Mouse (Mus musculus): ENCODE data around the gene Lor. TPM values are rescaled to one million over a fixed set of nuclear protein-coding genes. Genes with fewer than 3 reads are reported as not detected.

Gene Lor
- total RNA-seq (2021): 1 to 10 TPM; 6.2 to 6.6 TPM

DNA sequence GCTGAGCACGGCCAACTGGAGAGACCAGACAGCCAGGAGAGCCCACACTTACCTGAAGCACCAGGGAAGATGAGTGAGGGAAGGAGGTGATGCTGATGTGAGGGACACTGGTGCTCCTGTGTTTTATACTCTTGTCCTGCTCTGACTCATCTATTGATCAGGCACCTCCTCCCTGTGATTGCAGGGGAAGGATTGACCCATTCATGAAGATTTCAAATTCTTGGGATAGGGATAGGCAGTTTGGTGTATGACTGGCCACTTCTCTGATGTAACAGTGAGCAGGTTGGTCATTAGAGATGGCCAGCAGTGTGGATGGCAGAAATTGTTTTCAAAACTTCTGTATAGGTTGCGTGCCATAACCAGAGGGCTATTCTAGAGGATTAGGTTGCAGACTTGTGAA lies at the start of gene Lor:
TSS of gene Lor (minus strand) at position 101 of the 400 bp plus-strand sequence.
- intact Hi-C loops (cut with DNase I): no loop called here
- DNase-seq (ENCODE audit: extremely low spot score in 1 of 2, low spot score in 2 of 2): no peak

DNA sequence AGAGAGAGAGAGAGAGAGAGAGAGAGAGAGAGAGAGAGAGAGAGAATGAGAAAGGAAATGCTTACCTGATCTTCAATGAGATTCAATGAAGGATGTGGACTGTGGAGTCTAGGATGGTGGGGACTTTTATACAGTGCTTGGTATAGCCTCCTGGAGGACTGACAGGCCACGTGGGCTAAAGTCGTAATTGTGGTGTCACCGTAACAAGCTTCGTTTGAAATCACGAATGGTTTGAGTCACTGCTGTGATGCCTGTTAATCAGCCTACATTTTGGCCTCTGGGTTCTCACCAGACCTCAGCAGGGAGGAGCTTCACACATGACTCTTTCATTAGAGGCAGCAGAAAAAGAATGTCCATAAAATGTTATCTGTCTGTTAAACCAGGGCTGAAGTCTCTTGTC lies 40.9 kb upstream of the Lor start, which contains the start of gene Prr9:
TSS of gene Prr9 (minus strand) at position 101 of the 400 bp plus-strand sequence.
- DNase-seq (ENCODE audit: extremely low spot score in 1 of 2, low spot score in 2 of 2): no peak
- intact Hi-C loops (cut with DNase I): no loop called here

DNA sequence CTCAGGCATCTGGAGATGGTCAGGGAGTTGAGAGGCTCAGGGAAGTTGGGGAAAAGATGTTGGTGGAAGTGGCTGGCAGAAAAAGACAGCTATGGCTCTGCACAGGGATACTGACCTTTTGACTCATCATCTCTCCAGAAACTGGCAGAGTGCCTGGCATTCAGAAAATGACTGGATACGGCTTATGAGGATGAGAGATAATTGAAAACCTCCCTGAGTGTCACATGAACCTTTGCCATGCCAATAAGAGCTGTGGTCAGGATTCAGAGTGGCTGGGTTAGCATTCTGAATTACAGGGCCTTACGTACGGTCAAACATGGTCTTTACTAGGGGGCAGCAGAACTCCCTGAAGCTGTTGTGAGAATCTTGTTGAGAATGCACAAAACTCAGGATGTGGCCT lies 38.0 kb upstream of the Lor start:
- intact Hi-C loops (cut with DNase I): no loop called here
- DNase-seq (ENCODE audit: extremely low spot score in 1 of 2, low spot score in 2 of 2): no peak

DNA sequence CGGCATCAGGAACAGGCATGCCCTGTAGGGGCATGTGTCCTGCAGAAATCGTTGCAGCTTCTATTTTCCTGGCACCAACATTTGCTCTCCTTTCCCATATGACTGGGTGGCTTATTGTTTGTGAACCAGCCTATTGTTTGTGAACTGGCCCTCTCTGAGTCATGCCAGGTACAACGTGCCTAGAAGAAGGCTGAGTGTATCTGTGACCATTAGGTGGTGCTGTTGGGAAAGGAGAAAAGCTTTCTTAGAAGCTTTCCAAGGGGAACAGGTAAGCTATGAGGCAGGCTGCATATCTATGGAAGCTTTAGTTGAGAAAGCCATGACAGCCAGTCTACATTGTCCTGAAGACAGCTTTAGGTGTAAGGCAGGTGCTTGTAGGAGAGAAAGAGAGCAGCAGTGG lies 35.0 kb upstream of the Lor start:
- intact Hi-C loops (cut with DNase I): no loop called here
- DNase-seq (ENCODE audit: extremely low spot score in 1 of 2, low spot score in 2 of 2): no peak

DNA sequence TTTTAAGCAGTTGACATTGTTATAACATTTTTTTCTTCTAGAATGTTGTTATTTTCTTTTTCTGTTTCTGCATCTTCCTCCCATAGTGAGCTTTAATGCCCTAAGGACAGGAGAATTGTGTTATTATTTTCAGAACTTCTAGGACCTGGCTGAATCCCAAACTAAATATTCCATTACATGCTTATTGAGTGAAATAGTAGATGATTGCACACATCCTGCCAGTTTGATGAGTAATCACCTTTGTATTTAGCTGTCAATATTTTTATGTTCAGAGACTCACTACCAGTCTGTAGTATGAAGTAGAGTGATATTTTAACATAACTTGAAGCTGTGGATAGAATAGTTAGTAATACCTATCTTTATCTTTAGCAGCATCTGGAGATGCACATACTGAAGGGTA lies 28.6 kb upstream of the Lor start:
- intact Hi-C loops (cut with DNase I): no loop called here

DNA sequence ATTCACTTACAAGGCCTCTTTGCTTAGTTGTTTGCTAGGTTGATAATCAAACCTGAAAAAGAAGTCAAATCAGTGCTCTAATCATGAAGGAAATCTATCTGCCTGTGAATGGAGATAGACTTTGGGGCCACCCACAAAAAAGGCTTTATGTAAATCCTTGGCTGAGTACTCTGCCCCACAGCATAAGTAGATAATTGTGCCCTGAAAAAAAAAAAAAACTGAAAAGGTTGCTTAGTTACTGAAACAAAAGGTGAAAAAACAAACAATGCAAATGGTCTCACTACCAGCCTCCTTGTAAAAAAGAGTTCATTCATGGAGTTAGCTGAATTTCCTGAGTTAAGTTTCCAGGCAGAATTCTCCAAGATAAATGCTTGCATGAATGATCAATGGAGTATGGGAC lies 27.8 kb upstream of the Lor start:
- intact Hi-C loops (cut with DNase I): no loop called here
- DNase-seq (ENCODE audit: extremely low spot score in 1 of 2, low spot score in 2 of 2): no peak

More for the DNA sequence above, 28.6 kb upstream of the Lor start:
- no peak for DNase-seq (ENCODE audit: extremely low spot score in 1 of 2, low spot score in 2 of 2)

DNA sequence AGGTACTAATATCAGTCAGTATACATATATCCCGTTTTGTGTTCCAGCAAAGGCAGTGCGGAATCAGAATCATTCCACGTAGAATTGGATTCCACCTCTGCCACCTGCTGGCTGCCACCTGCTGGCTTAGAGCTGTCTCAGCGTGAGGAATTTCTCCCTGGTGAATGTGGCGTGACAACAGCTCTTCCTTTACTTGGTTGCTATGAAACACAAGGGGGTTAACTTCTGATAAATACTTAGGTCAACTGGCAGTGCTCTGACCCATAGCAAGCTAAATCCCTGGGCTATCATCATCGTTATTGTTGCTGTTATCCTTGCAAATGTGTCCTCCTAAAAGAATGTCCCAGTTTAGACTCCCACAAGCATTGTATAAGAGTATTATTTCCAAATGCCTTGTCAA lies 23.6 kb upstream of the Lor start:
- intact Hi-C loops (cut with DNase I): loop anchor here (5.0 kb wide), 1 partner anchor 54 kb away; no protein-coding TSS in a partner anchor

DNA sequence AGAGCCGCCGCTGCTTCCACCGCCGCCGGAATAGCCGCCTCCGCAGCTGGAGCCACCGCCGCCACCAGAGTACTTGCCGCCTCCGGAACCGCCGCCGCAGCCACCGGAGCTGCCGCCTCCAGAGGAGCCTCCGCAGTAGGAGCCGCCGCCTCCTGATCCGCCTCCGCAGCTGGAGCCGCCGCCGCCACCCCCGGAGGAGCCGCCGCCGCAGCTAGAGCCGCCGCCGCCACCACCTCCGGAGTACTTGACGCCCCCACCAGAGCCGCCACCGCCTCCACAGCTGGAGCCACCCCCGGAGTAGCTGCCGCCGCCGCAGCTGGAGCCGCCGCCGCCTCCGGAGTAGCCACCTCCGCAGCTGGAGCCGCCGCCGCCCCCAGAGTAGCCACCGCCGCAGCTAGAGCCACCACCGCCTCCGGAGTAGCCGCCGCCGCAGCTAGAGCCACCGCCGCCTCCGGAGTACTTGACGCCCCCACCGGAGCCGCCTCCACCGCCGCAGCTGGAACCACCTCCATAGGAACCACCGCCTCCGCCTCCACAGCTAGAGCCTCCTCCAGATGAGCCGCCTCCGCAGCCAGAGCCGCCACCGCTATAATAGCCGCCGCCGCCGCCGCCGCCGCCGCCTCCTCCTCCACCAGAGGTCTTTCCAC lies 1.5 kb downstream of the Lor start:
- intact Hi-C loops (cut with DNase I): no loop called here
- peak; percentile 7 to 70 for DNase-seq (ENCODE audit: extremely low spot score in 1 of 2, low spot score in 2 of 2)

More for the DNA sequence above, 23.6 kb upstream of the Lor start:
- DNase-seq (ENCODE audit: extremely low spot score in 1 of 2, low spot score in 2 of 2): peak; percentile 10 to 28

DNA sequence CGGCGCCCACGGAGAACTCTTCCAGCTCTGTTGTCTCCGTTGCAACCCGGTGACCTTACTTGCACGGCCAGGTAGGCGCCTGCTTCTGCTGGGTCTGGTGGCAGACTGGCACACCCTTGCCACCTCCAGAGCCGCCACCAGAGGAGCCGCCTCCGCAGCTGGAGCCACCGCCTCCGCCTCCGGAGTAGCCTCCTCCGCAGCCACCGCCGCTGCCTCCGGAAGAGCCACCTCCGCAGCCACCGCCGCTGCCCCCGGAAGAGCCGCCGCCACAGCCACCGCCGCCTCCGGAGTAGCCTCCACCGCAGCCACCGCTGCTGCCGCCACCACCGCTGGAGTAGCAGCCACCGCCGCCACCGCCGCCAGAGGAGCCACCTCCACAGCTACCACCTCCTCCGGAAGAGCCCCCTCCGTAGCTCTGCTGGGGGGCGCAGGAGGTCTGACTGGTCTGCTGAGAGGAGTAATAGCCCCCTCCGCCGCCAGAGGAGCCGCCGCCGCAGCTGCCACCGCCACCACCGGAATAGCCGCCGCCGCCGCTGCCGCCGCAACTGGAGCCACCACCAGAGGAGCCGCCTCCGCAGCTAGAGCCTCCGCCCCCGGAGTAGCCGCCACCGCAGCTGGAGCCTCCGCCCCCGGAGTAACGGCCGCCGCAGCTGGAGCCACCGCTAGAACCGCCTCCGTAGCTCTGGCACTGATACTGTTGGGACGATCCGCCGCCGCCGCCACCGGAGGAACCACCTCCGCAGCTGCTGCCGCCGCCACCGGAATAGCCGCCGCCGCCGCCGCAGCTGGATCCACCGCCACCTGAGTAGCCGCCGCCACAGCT lies 2.3 kb downstream of the Lor start:
- DNase-seq (ENCODE audit: extremely low spot score in 1 of 2, low spot score in 2 of 2): peak; percentile 46 to 88
- intact Hi-C loops (cut with DNase I): no loop called here

DNA sequence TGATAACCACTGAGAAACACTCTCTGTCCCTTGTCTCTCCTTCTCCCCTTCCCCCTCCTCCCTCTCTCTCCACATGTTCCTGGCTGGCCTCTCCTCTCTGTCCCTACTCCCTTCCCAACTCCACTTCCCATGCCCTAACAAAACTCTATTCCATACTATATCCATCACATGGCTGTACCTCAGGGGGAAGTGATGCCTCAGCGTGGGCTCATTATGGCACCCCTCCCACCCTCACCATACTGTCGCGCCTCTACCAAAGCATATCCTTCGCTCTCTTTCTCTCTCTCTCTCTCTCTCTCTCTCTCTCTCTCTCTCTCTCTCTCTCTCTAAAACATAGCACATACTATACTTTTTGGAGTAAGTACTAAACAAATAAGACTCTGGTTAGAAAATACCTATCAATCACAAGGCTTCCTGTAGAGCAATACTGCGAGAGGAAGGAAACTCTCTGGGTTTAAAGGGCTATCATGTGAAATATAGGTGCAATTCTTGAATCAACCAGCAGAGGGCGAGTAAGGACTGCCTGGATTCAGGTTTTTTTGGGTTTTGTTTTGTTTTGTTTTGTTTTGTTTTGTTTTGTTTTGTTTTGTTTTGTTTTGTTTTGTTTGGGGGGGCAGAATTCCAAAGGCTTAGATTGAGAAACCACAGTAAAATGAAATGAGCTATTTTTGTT lies 32.4 kb downstream of the Lor start:
- intact Hi-C loops (cut with DNase I): loop anchor here (5.0 kb wide), 1 partner anchor 57 kb away; no protein-coding TSS in a partner anchor
- peak in 1 of 2 experiments; percentile 3 for DNase-seq (ENCODE audit: extremely low spot score in 1 of 2, low spot score in 2 of 2)

DNA sequence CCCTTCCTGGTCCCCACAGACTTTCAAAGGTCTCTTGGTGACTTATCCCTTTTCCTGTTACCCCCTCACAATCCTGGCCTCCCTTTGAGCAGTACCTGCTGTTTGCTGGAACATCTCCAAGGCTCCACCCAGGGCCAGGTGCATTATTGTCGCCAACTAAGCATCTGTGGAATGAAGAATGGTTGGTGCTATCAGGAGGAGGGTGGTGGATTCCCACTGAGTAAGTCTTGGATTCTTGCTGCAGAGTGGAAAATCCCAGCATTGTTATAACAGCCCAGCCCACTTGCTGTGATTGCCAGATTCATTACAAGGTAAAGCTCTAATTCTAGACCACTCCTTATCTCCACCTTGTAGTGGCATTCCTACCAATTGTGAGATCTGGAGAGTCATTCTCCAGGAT lies 49.0 kb downstream of the Lor start:
- no peak for DNase-seq (ENCODE audit: extremely low spot score in 1 of 2, low spot score in 2 of 2)
- intact Hi-C loops (cut with DNase I): no loop called here

DNA sequence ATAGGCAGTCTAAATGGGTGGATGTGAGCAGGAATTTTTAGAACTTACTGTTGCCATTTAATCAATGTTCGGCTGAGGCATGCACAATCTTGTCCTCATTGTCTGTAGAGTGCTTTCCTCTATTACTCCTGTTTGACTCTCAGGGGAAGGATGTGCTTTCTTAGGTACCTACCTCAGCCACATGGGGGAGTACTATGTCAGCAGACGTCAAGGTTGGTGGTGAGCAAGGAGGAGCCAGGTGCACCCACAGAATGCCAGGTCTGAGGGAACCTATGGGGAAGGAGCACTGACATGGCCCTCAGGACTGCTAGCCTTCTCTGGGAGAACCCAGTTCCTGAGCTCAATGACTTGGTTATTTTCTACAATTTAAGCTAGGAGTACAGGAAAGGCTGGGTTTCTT lies 49.7 kb downstream of the Lor start:
- intact Hi-C loops (cut with DNase I): no loop called here
- DNase-seq (ENCODE audit: extremely low spot score in 1 of 2, low spot score in 2 of 2): no peak

Small RNA genes within 50 kb of the gene (microRNA-seq; reads per million reads assigned to microRNA genes)
- gene Gm25145: not detected

Other genes starting within 250 kb of the Lor start
- gene Pglyrp3, start 68.6 kb downstream of the Lor start, total RNA-seq (2021): not detected
- not detected for gene Prr9, start 40.8 kb upstream of the Lor start, total RNA-seq (2021)
- gene Lelp1, start 59.6 kb upstream of the Lor start, total RNA-seq (2021): not detected
- gene Sprr2a1, start 132.7 kb upstream of the Lor start, total RNA-seq (2021): not detected
- not detected for gene Sprr2a2, start 132.8 kb upstream of the Lor start, total RNA-seq (2021)
- gene Sprr2a3, start 202.3 kb upstream of the Lor start, total RNA-seq (2021): not detected
- gene Sprr2b, start 233.5 kb upstream of the Lor start, total RNA-seq (2021): not detected

Measured in left cerebral cortex, postnatal 10 days (tissue).